9 mouse cellular contexts compared by ENCODE assay signal in genomic region chr10:18329096-18330038, GRCm38 (mm10). TPM values are rescaled to one million over a fixed set of nuclear protein-coding genes. Genes with fewer than 3 reads are reported as not detected.
DNase-seq lines count a peak whose midpoint lies in the region; ATAC-seq lines count a peak whose summit lies in the region.
"Had no signal": no experiment of that assay in that cellular context is flagged by ENCODE, and none has a peak within 500 bp of the region (broad histone marks: within the 10 kb centered on the region; RNA-seq: fewer than 3 reads in every experiment).

No protein-coding gene starts in this region.

- peak overlapping the region; percentile 76 for H3K4me2 ChIP-seq in hindbrain, embryonic 16.5 days (ENCODE audit: low read length)
- peak overlapping the region; percentile 58 for H3K4me2 ChIP-seq in liver, embryonic 12.5 days
- H3K4me2 ChIP-seq in neural tube, embryonic 14.5 days (ENCODE audit: low read depth, low read length) = peak overlapping the region; percentile 61

- no peaks in the 10 kb centered on the region for H3K9me3 ChIP-seq in hindbrain, embryonic 16.5 days (ENCODE audit: control insufficient read depth, low read length)
- no peaks in the 10 kb centered on the region for H3K9me3 ChIP-seq in liver, embryonic 12.5 days (replicated peaks)
- H3K9me3 ChIP-seq in neural tube, embryonic 14.5 days (ENCODE audit: control insufficient read depth, low read length) = no peaks in the 10 kb centered on the region

- H3K9ac ChIP-seq in hindbrain, embryonic 16.5 days (ENCODE audit: low read depth, low read length) = peak overlapping the region; percentile 66
- no peak overlapping the region for H3K9ac ChIP-seq in liver, embryonic 12.5 days
- H3K9ac ChIP-seq in neural tube, embryonic 14.5 days (replicated peaks; ENCODE audit: low read depth, low read length) = peak overlapping the region; percentile 49

- H3K27ac ChIP-seq in hindbrain, embryonic 16.5 days (ENCODE audit: low read depth, low read length) = peak overlapping the region; percentile 68
- 0 out of 2 replicates have a peak overlapping the region, but pooled peaks have one; percentile 1 for H3K27ac ChIP-seq in liver, embryonic 12.5 days
- peak overlapping the region; percentile 56; the same call in 1 of the 2 replicates for H3K27ac ChIP-seq in neural tube, embryonic 14.5 days (ENCODE audit: low read depth, low read length)

- H3K36me3 ChIP-seq in hindbrain, embryonic 16.5 days (ENCODE audit: control insufficient read depth, insufficient read depth, low read length) = no peaks in the 10 kb centered on the region
- H3K36me3 ChIP-seq in liver, embryonic 12.5 days = no peaks in the 10 kb centered on the region
- H3K36me3 ChIP-seq in neural tube, embryonic 14.5 days (ENCODE audit: control insufficient read depth, insufficient read depth, low read length) = no peaks in the 10 kb centered on the region

- peak overlapping the region; percentile 45 for H3K4me3 ChIP-seq in hindbrain, embryonic 16.5 days (ENCODE audit: low read length)
- H3K4me3 ChIP-seq in liver, embryonic 12.5 days = peak overlapping the region; percentile 18
- H3K4me3 ChIP-seq in neural tube, embryonic 14.5 days (ENCODE audit: low read depth, low read length) = peak overlapping the region; percentile 31

- intact Hi-C loops in gastrocnemius, postnatal 14 days (cut with DNase I; ENCODE audit: low total_unique reads) = no loop called here

- no peaks in the 10 kb centered on the region; the same call in 1 of the 2 replicates for H3K27me3 ChIP-seq in hindbrain, embryonic 16.5 days (replicated peaks; ENCODE audit: control insufficient read depth, insufficient read depth, low read length)
- H3K27me3 ChIP-seq in liver, embryonic 12.5 days (replicated peaks) = peaks cover 6% of the 10 kb centered on the region; the same call in 1 of the 2 replicates
- no peaks in the 10 kb centered on the region for H3K27me3 ChIP-seq in neural tube, embryonic 14.5 days (ENCODE audit: control insufficient read depth, insufficient read depth, low read length)
- H3K27me3 ChIP-seq: CH12.LX had no signal

- peaks cover 13% of the 10 kb centered on the region for H3K4me1 ChIP-seq in hindbrain, embryonic 16.5 days (ENCODE audit: control insufficient read depth, insufficient read depth, low read depth, low read length)
- H3K4me1 ChIP-seq in liver, embryonic 12.5 days = peaks cover 10% of the 10 kb centered on the region
- peaks cover 8% of the 10 kb centered on the region; the same call in 1 of the 2 replicates for H3K4me1 ChIP-seq in neural tube, embryonic 14.5 days (ENCODE audit: control insufficient read depth, insufficient read depth, low read length)

- ATAC-seq in hindbrain, embryonic 16.5 days = peak; percentile 72
- ATAC-seq in liver, embryonic 12.5 days = no peak
- ATAC-seq in neural tube, embryonic 14.5 days (ENCODE audit: low read depth) = peak; percentile 70

- DNase-seq in layer of hippocampus, postnatal 14 days (ENCODE audit: low spot score in 2 of 2) = peak; percentile 23 to 27
- DNase-seq in layer of hippocampus, postnatal 25 days (ENCODE audit: extremely low spot score in 1 of 2, low spot score in 1 of 2) = no peak
- DNase-seq in cerebellum, postnatal 10 days = peak; percentile 72 to 76
- DNase-seq in gastrocnemius, postnatal 14 days = peak; percentile 53
- no peak for DNase-seq in spleen, postnatal 4 days (ENCODE audit: low spot score in 2 of 2)

- 4% methylated on average over 22 of the region's 23 CpGs for WGBS in hindbrain, embryonic 16.5 days
- 8% methylated on average over 22 of the region's 23 CpGs for WGBS in liver, embryonic 12.5 days (ENCODE audit: insufficient replicate concordance)
- WGBS in neural tube, embryonic 14.5 days = 6% methylated on average over 21 of the region's 23 CpGs

RNA-seq across cellular contexts. Expression of gene Nhsl1, which starts 10.6 kb away (rescaled TPM):
- total RNA-seq in layer of hippocampus, postnatal 14 days (2021) = 10 to 100 TPM; 69.3 to 72.7 TPM
- total RNA-seq in layer of hippocampus, postnatal 25 days (2021) = 10 to 100 TPM; 48.9 to 49.6 TPM
- 1 to 10 TPM; 6.6 to 7.5 TPM for total RNA-seq in gastrocnemius, postnatal 14 days (2021)
- polyA plus RNA-seq in hindbrain, embryonic 16.5 days (2015; fragmentation: Nextera tagmentation; extraction: Ambion mirVana) = 12.8 and 14.4 TPM in 2 replicates
- polyA plus RNA-seq in liver, embryonic 12.5 days (2016; fragmentation: Nextera tagmentation; extraction: Ambion mirVana) = 0.97 and 0.99 TPM in 2 replicates
- 20.9 and 21.0 TPM in 2 replicates for polyA plus RNA-seq in neural tube, embryonic 14.5 days (2014; fragmentation: Nextera tagmentation; extraction: Ambion mirVana)

Comparison
In these comparisons a context has a peak if more than half of its experiments do, and no peak if none do; other contexts are left out.
1. DNase-seq: peak in layer of hippocampus, postnatal 14 days (2 of 2), cerebellum, postnatal 10 days (2 of 2) and gastrocnemius, postnatal 14 days (single experiment); none in layer of hippocampus, postnatal 25 days (0 of 2) and spleen, postnatal 4 days (0 of 2).
2. H3K27ac ChIP-seq: peak in every context shown above with its lines; median percentile 68 in hindbrain, embryonic 16.5 days; 56 in neural tube, embryonic 14.5 days; 1 in liver, embryonic 12.5 days.
3. RNA of gene Nhsl1, which starts 10.6 kb away (total RNA-seq): 69.3 to 72.7 TPM in layer of hippocampus, postnatal 14 days and 48.9 to 49.6 TPM in layer of hippocampus, postnatal 25 days; 6.6 to 7.5 TPM in gastrocnemius, postnatal 14 days; every median in the first group is over 4 times any median in the second.
4. Peak in every context shown above with its lines, with median percentiles within 50 percentile points of each other: H3K4me2 ChIP-seq and H3K4me3 ChIP-seq.